Mouse (Mus musculus) embryonic facial prominence, embryonic 12.5 days (tissue): ENCODE results near the gene Ado. TPM values are rescaled to one million over a fixed set of nuclear protein-coding genes. Genes with fewer than 3 reads are reported as not detected.

ENCODE experiments used
- ATAC-seq: fragments of 200-750 bp; cut with Nextera tagmentation; 2 replicates; pipeline ENCODE4 v1.8.0; 2017; ENCODE audit not compliant: insufficient number of reproducible peaks, insufficient read depth, low FRiP score, low TSS enrichment
- H3K27ac ChIP-seq: fragments of 300-500 bp; sonication (generic); 2 replicates; pipeline ENCODE4 v1.5.1; 2016; ENCODE audit warnings: mild to moderate bottlenecking
- H3K27me3 ChIP-seq: fragments of 300-500 bp; sonication (generic); 2 replicates; pipeline ENCODE4 v1.6.1; 2016; ENCODE audit warnings: mild to moderate bottlenecking, moderate library complexity
- H3K36me3 ChIP-seq: fragments of 300-500 bp; sonication (generic); 2 replicates; pipeline ENCODE4 v1.6.1; 2016; ENCODE audit warnings: mild to moderate bottlenecking
- H3K4me1 ChIP-seq: fragments of 300-500 bp; sonication (generic); 2 replicates; pipeline ENCODE4 v1.6.1; 2016
- H3K4me2 ChIP-seq: fragments of 300-500 bp; sonication (generic); replicated peaks from 2 replicates; pipeline ENCODE4 v1.6.1; 2016; ENCODE audit warnings: mild to moderate bottlenecking, moderate library complexity
- H3K4me3 ChIP-seq: fragments of 300-500 bp; sonication (generic); 2 replicates; pipeline ENCODE4 v1.5.1; 2016; ENCODE audit warnings: mild to moderate bottlenecking
- H3K9ac ChIP-seq: fragments of 300-500 bp; sonication (generic); 2 replicates; pipeline ENCODE4 v1.6.1; 2016; ENCODE audit warnings: mild to moderate bottlenecking, moderate library complexity
- H3K9me3 ChIP-seq: fragments of 300-500 bp; sonication (generic); 2 replicates; pipeline ENCODE4 v1.6.1; 2016; ENCODE audit warnings: mild to moderate bottlenecking, moderate library complexity
- WGBS: fragments of 180-500 bp; shearing (Covaris S2); methylation state at CpG from one replicate; pipeline ENCODE4 v1.1.7; 2016; 5-methylcytosine and 5-hydroxymethylcytosine counted together
- polyA plus RNA-seq: library from polyadenylated mRNA; unstranded; fragments of >200 nt; fragmentation: Nextera tagmentation; extraction: Ambion mirVana; gene quantifications from 2 replicates; pipeline ENCODE4 v1.2.1, GENCODE M21; 2016

Gene Ado
- polyA plus RNA-seq, 1 experiment from 2014 or later = 86.5 TPM

GRCm38 (mm10) chr10:67535256-67535655, 13.5 kb downstream of the Ado start, which contains the start of gene Egr2:
Gene Egr2 (plus strand): TSS chr10:67535475.
- Histone ChIP-seq H3K9ac (peak within 1 kb of the TSS; percentile 24), H3K36me3 (no peaks in the 10 kb centered on the region), H3K27ac (no peak within 1 kb of the TSS), H3K4me2 (peak within 1 kb of the TSS; percentile 98), H3K4me3 (peak within 1 kb of the TSS; percentile 54), H3K9me3 (no peaks in the 10 kb centered on the region), H3K4me1 (peaks cover 27% of the 10 kb centered on the region), H3K27me3 (peaks cover 71% of the 10 kb centered on the region)
- under 1% methylated on average over 37 of the region's 37 CpGs for WGBS
- ATAC-seq = no peak

GRCm38 (mm10) chr10:67529769-67530168, 19.0 kb downstream of the Ado start:
- peaks cover 32% of the 10 kb centered on the region for H3K27me3 ChIP-seq
- no peaks in the 10 kb centered on the region for H3K9me3 ChIP-seq
- H3K9ac ChIP-seq = no peak overlapping the region
- WGBS = 69% methylated on average over 4 of the region's 4 CpGs
- H3K4me1 ChIP-seq = no peaks in the 10 kb centered on the region
- no peak overlapping the region for H3K4me3 ChIP-seq
- H3K27ac ChIP-seq = no peak overlapping the region
- ATAC-seq = no peak
- H3K36me3 ChIP-seq = no peaks in the 10 kb centered on the region
- H3K4me2 ChIP-seq = no peak overlapping the region

- Histone ChIP-seq H3K4me1 (no peaks in the 10 kb centered on the region), H3K27me3 (peaks cover 4% of the 10 kb centered on the region; the same call in 1 of the 2 replicates), H3K4me3 (no peak overlapping the region), H3K27ac (no peak overlapping the region), H3K4me2 (no peak overlapping the region), H3K9ac (no peak overlapping the region), H3K36me3 (no peaks in the 10 kb centered on the region), H3K9me3 (no peaks in the 10 kb centered on the region)
- WGBS = 75% methylated on average over 9 of the region's 9 CpGs
- ATAC-seq = no peak
Observed at GRCm38 (mm10) chr10:67526435-67526834, 22.3 kb downstream of the Ado start.

GRCm38 (mm10) chr10:67524694-67525093, 24.1 kb downstream of the Ado start:
- no peak overlapping the region for H3K4me3 ChIP-seq
- no peaks in the 10 kb centered on the region for H3K9me3 ChIP-seq
- no peak overlapping the region for H3K9ac ChIP-seq
- H3K27me3 ChIP-seq = no peaks in the 10 kb centered on the region
- H3K4me1 ChIP-seq = no peaks in the 10 kb centered on the region
- no peak for ATAC-seq
- no peak overlapping the region for H3K4me2 ChIP-seq
- 82% methylated on average over 7 of the region's 7 CpGs for WGBS
- no peak overlapping the region for H3K27ac ChIP-seq
- H3K36me3 ChIP-seq = no peaks in the 10 kb centered on the region

- 84% methylated on average over 3 of the region's 3 CpGs for WGBS
- no peak for ATAC-seq
- Histone ChIP-seq H3K9me3 (no peaks in the 10 kb centered on the region), H3K4me2 (no peak overlapping the region), H3K4me1 (no peaks in the 10 kb centered on the region), H3K27me3 (no peaks in the 10 kb centered on the region), H3K27ac (no peak overlapping the region), H3K4me3 (no peak overlapping the region), H3K36me3 (no peaks in the 10 kb centered on the region), H3K9ac (no peak overlapping the region)
Observed at GRCm38 (mm10) chr10:67524130-67524529, 24.6 kb downstream of the Ado start.

GRCm38 (mm10) chr10:67518733-67519132, 30.0 kb downstream of the Ado start:
- no peak for ATAC-seq
- Histone ChIP-seq H3K27ac (no peak overlapping the region), H3K4me2 (no peak overlapping the region), H3K9me3 (no peaks in the 10 kb centered on the region), H3K4me3 (no peak overlapping the region), H3K27me3 (no peaks in the 10 kb centered on the region), H3K4me1 (no peaks in the 10 kb centered on the region), H3K36me3 (no peaks in the 10 kb centered on the region), H3K9ac (no peak overlapping the region)
- WGBS = 87% methylated on average over 3 of the region's 3 CpGs

- Histone ChIP-seq H3K36me3 (no peaks in the 10 kb centered on the region), H3K27ac (no peak overlapping the region), H3K4me1 (no peaks in the 10 kb centered on the region), H3K9me3 (no peaks in the 10 kb centered on the region), H3K4me2 (no peak overlapping the region), H3K9ac (no peak overlapping the region), H3K4me3 (no peak overlapping the region), H3K27me3 (no peaks in the 10 kb centered on the region)
- 58% methylated on average over 7 of the region's 7 CpGs for WGBS
- ATAC-seq = no peak
Observed at GRCm38 (mm10) chr10:67512871-67513270, 35.9 kb downstream of the Ado start.

GRCm38 (mm10) chr10:67512211-67512610, 36.5 kb downstream of the Ado start:
- ATAC-seq = no peak
- no peaks in the 10 kb centered on the region for H3K9me3 ChIP-seq
- WGBS = 52% methylated on average over 8 of the region's 8 CpGs
- H3K9ac ChIP-seq = no peak overlapping the region
- no peaks in the 10 kb centered on the region for H3K27me3 ChIP-seq
- no peaks in the 10 kb centered on the region for H3K36me3 ChIP-seq
- H3K4me2 ChIP-seq = no peak overlapping the region
- H3K4me1 ChIP-seq = no peaks in the 10 kb centered on the region
- H3K4me3 ChIP-seq = no peak overlapping the region
- H3K27ac ChIP-seq = no peak overlapping the region

- 68% methylated on average over 3 of the region's 3 CpGs for WGBS
- H3K27ac ChIP-seq = no peak overlapping the region
- ATAC-seq = no peak
- no peak overlapping the region for H3K4me3 ChIP-seq
- H3K4me2 ChIP-seq = no peak overlapping the region
- H3K36me3 ChIP-seq = no peaks in the 10 kb centered on the region
- 0 out of 2 replicates have a peak, but pooled peaks cover 4% of the 10 kb centered on the region for H3K4me1 ChIP-seq
- no peaks in the 10 kb centered on the region for H3K9me3 ChIP-seq
- no peak overlapping the region for H3K9ac ChIP-seq
- H3K27me3 ChIP-seq = no peaks in the 10 kb centered on the region
Observed at GRCm38 (mm10) chr10:67505248-67505647, 43.5 kb downstream of the Ado start.

- Histone ChIP-seq H3K36me3 (no peaks in the 10 kb centered on the region), H3K9ac (no peak overlapping the region), H3K4me3 (no peak overlapping the region), H3K4me1 (0 out of 2 replicates have a peak, but pooled peaks cover 4% of the 10 kb centered on the region), H3K4me2 (no peak overlapping the region), H3K27ac (no peak overlapping the region), H3K9me3 (no peaks in the 10 kb centered on the region), H3K27me3 (no peaks in the 10 kb centered on the region)
- ATAC-seq = no peak
- WGBS = 63% methylated on average over 5 of the region's 5 CpGs
Observed at GRCm38 (mm10) chr10:67504046-67504445, 44.7 kb downstream of the Ado start.

- no peaks in the 10 kb centered on the region for H3K36me3 ChIP-seq
Observed at GRCm38 (mm10) chr10:67503320-67503995, 45.3 kb downstream of the Ado start.

GRCm38 (mm10) chr10:67497951-67498350, 50.8 kb downstream of the Ado start:
- Histone ChIP-seq H3K36me3 (no peaks in the 10 kb centered on the region), H3K27ac (no peak overlapping the region), H3K9me3 (no peaks in the 10 kb centered on the region), H3K9ac (no peak overlapping the region), H3K4me1 (no peaks in the 10 kb centered on the region), H3K27me3 (no peaks in the 10 kb centered on the region), H3K4me3 (no peak overlapping the region), H3K4me2 (no peak overlapping the region)
- no peak for ATAC-seq
- 91% methylated on average over 9 of the region's 9 CpGs for WGBS

More at GRCm38 (mm10) chr10:67503320-67503995, 45.3 kb downstream of the Ado start:
- 0 out of 2 replicates have a peak, but pooled peaks cover 4% of the 10 kb centered on the region for H3K4me1 ChIP-seq
- WGBS = 65% methylated on average over 15 of the region's 15 CpGs
- H3K4me3 ChIP-seq = no peak overlapping the region
- ATAC-seq = no peak
- H3K9ac ChIP-seq = no peak overlapping the region
- no peak overlapping the region for H3K27ac ChIP-seq
- no peak overlapping the region for H3K4me2 ChIP-seq
- H3K27me3 ChIP-seq = no peaks in the 10 kb centered on the region
- no peaks in the 10 kb centered on the region for H3K9me3 ChIP-seq
